Mouse (Mus musculus) E14TG2a.4 (cell line): ENCODE results near the gene Adssl1.

Experiments used
- H3K27me3 ChIP-seq: 2 replicates; pipeline ENCODE4 v1.6.1; 2014; ENCODE audit warnings: low read length, control low read depth; ENCODE audit not compliant: insufficient read depth
- H3K36me3 ChIP-seq: 2 replicates; pipeline ENCODE4 v1.6.1; 2014; ENCODE audit warnings: low read length, control low read depth; ENCODE audit not compliant: insufficient read depth
- H3K4me1 ChIP-seq: replicated peaks from 2 replicates; pipeline ENCODE4 v1.6.1; 2014; ENCODE audit warnings: low read depth, low read length, control low read depth
- H3K4me3 ChIP-seq: replicated peaks from 2 replicates; pipeline ENCODE4 v1.5.1; 2014; ENCODE audit warnings: mild to moderate bottlenecking, low read length
- H3K9me3 ChIP-seq: 2 replicates; pipeline ENCODE4 v1.6.1; 2014; ENCODE audit warnings: low read length, control low read depth
- CTCF ChIP-seq: conservative IDR thresholded peaks from 2 replicates; pipeline ENCODE4 v1.5.1; 2014; ENCODE audit warnings: low read length
- NANOG ChIP-seq: IDR thresholded peaks from 2 replicates; pipeline ENCODE4 v1.6.1; 2014; ENCODE audit warnings: borderline replicate concordance, low read length, mixed read lengths
- POU5F1 ChIP-seq: IDR thresholded peaks from 2 replicates; pipeline ENCODE4 v1.6.1; 2014; ENCODE audit warnings: low read length, borderline replicate concordance

Adssl1 gene

DNA sequence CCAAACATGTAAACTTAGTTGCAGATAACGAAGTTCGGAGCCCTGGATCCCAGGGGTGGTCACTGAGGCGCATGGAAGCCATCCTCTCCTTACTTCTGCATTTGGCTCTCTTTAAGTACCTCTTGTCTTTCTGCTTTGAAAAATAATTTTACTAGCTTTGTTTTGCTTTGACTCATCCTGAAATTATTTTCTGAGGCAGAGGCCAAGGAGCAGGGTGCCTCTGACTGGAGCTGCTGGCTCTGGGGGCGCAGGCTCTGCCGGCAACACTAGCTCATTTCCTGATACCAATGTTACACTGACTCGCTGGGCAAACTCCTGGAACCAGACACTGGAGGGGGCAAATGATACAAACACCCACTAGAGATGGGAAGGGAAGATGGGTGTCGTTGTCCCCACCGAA is 39.9 kb upstream of the Adssl1 start:
- no peaks in the 10 kb centered on the region for H3K36me3 ChIP-seq
- no peak for TF ChIP-seq CTCF
- TF ChIP-seq POU5F1 = no peak
- no peak for TF ChIP-seq NANOG
- H3K9me3 ChIP-seq = no peaks in the 10 kb centered on the region
- peaks cover 38% of the 10 kb centered on the region for H3K4me1 ChIP-seq
- no peak overlapping the region for H3K4me3 ChIP-seq
- H3K27me3 ChIP-seq = peaks cover 10% of the 10 kb centered on the region

DNA sequence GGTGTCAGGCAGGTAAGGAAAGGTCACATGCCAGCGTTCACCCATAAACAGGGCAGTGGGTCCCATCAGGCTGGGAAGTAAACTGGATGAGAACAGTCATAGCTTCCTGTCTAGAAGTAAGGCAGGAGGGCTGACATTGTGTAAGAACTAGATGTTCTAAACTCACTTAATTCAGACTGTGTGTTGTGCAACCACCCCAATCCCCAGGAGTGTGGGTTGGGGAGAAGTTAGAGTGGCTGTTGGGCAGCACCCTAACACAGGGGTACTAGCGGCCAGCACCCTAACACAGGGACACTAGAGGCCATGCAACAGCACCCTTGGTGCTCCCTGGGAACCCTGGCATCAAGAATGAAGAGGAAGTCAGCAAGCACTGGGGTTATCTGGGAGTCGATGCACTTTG is 38.7 kb upstream of the Adssl1 start:
- H3K36me3 ChIP-seq = no peaks in the 10 kb centered on the region
- H3K9me3 ChIP-seq = no peaks in the 10 kb centered on the region
- H3K4me1 ChIP-seq = peaks cover 42% of the 10 kb centered on the region
- TF ChIP-seq NANOG = no peak
- TF ChIP-seq CTCF = no peak
- no peak for TF ChIP-seq POU5F1
- peaks cover 18% of the 10 kb centered on the region for H3K27me3 ChIP-seq
- no peak overlapping the region for H3K4me3 ChIP-seq

DNA sequence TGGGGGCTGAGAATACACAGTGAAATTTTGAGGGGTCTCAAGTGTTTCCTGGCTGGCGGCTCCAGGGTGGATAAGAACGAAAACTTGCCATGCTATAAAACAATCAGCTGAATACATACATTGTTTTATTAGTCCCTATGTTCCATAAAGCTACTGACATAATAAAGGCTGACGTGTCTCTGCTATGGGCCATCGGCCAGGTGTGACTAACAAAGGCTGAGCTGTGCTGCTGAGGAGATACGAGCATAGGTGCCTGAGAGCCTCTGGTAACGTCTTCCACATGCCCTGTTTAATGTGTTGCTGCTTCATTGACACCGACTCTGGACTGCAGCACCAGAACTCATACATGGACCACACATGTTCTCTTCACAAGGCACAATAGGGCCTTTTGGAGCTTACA is 34.9 kb upstream of the Adssl1 start:
- Histone ChIP-seq H3K9me3 (no peaks in the 10 kb centered on the region), H3K4me3 (no peak overlapping the region), H3K4me1 (peaks cover 45% of the 10 kb centered on the region), H3K36me3 (no peaks in the 10 kb centered on the region), H3K27me3 (peaks cover 50% of the 10 kb centered on the region)
- no peak for TF ChIP-seq NANOG
- TF ChIP-seq POU5F1 = no peak
- TF ChIP-seq CTCF = no peak

GRCm38 (mm10) chr12:112585924-112586538 is 33.8 kb upstream of the Adssl1 start:
- Histone ChIP-seq H3K4me1 (peaks cover 48% of the 10 kb centered on the region), H3K4me3 (no peak overlapping the region)
- TF ChIP-seq CTCF (no peak), POU5F1 (no peak), NANOG (no peak)

GRCm38 (mm10) chr12:112587125-112588124 is 32.4 kb upstream of the Adssl1 start:
- no peaks in the 10 kb centered on the region for H3K9me3 ChIP-seq
- peaks cover 10% of the 10 kb centered on the region; the same call in 1 of the 2 replicates for H3K36me3 ChIP-seq
- H3K4me3 ChIP-seq = peak overlapping the region; percentile 83
- peaks cover 51% of the 10 kb centered on the region for H3K4me1 ChIP-seq
- TF ChIP-seq POU5F1 = no peak
- no peak for TF ChIP-seq NANOG
- TF ChIP-seq CTCF = no peak
- H3K27me3 ChIP-seq = peaks cover 66% of the 10 kb centered on the region

More at GRCm38 (mm10) chr12:112585924-112586538, 33.8 kb upstream of the Adssl1 start:
- Histone ChIP-seq H3K36me3 (peaks cover 2% of the 10 kb centered on the region; the same call in 1 of the 2 replicates), H3K27me3 (peaks cover 55% of the 10 kb centered on the region), H3K9me3 (no peaks in the 10 kb centered on the region)

DNA sequence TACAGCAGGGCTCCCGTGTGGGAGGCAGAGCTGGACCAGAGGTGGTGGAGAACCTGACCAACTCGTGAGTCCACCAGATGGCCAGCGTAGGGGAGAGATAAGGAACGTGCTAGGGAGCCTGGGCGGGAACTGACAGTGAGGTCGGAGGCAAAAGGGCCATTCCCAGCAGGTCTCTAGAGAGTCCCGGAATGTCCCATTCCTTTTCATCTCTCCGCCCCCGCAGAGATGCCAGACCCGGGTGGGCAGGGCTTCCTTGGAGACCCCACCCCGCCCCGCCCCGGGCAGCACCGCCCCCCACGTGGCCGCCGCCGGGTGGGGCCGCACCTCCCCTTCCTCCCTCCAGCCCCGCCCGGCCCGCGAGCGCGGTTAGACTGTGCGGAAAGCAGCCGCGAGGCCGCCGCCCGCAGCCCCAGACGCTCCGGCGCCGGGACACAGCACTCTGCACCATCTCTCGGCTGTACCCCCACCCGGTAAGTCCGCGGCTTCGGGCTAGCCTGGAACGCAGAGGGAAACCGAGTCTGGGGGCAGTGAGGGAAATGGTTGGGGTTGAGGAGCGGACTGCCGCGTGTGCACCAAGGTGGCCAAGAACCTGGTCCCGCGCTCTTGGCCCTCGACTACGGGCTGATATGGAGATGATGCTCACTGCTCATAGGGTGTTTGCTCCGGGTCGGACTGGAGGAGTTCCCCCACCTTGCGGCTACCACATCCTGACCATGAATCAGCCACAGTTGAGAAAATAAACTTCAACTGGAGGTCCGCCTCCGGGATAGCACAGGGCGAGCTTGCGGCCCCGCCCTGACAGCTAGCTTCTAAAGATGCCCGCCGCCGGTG is 31.2 kb upstream of the Adssl1 start, which contains the start of gene Inf2:
TSS of gene Inf2 (plus strand) at position 359 of the 831 bp plus-strand sequence.
- Histone ChIP-seq H3K36me3 (peaks cover 10% of the 10 kb centered on the region; the same call in 1 of the 2 replicates), H3K4me1 (peaks cover 64% of the 10 kb centered on the region), H3K27me3 (peaks cover 62% of the 10 kb centered on the region), H3K9me3 (no peaks in the 10 kb centered on the region), H3K4me3 (peak within 1 kb of the TSS; percentile 83)
- TF ChIP-seq NANOG (no peak), POU5F1 (no peak), CTCF (no peak)

DNA sequence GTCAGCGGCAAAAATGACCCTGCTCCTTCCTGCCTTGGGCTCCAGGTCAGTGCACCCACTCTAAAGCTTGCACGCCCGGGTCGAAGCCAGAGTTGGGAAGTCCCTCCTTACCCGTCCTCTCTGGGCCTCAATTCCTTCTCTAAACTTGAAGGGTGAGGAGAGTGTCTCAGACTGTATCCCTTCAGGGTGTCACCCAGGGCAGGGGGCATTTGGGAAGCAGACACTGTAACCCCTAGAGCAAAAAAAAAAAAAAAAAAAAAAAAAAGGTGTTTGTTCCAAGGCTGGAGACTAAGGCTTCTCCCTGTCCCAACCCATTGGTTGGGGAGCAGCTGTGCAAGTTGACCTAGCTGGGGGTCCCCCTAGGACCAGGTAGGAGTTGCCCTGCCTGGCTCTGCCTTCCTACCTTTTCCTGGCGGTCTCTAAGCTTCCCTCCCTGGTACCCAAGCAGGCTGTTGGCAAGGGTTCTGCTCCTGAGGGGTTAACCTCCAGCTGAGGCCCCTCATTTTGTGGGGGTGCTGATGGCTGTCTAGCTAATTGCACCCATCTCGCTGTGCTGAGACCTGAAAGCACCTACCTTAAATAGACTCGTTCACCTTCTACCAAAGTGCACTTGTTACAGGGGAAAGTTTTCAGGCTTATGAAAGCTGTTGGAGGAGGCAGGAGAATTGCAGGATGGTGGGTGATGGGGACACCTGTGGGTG is 30.2 kb upstream of the Adssl1 start:
- peak overlapping the region; percentile 83 for H3K4me3 ChIP-seq
- no peak for TF ChIP-seq POU5F1
- TF ChIP-seq CTCF = no peak
- TF ChIP-seq NANOG = no peak
- H3K36me3 ChIP-seq = peaks cover 10% of the 10 kb centered on the region; the same call in 1 of the 2 replicates
- peaks cover 62% of the 10 kb centered on the region for H3K27me3 ChIP-seq
- no peaks in the 10 kb centered on the region for H3K9me3 ChIP-seq
- peaks cover 74% of the 10 kb centered on the region for H3K4me1 ChIP-seq
